Mouse (Mus musculus) limb, embryonic 14.5 days (tissue): ENCODE measurements around the gene Med15. TPM values are rescaled to one million over a fixed set of nuclear protein-coding genes. Genes with fewer than 3 reads are reported as not detected.

Source experiments
- ATAC-seq: fragments of 200-750 bp; cut with Nextera tagmentation; 2 replicates; pipeline ENCODE4 v1.8.0; 2017; ENCODE audit warnings: low read depth, moderate number of reproducible peaks, moderate TSS enrichment; ENCODE audit not compliant: low FRiP score
- DNase-seq: peaks from one replicate; pipeline ENCODE4 v3.0.0-alpha.2; 2015; ENCODE audit warnings: low spot score
- H3K27ac ChIP-seq: fragments of 300-500 bp; sonication (generic); replicated peaks from 2 replicates; pipeline ENCODE4 v1.5.1; 2014; ENCODE audit warnings: low read depth, mild to moderate bottlenecking, low read length, moderate library complexity, mixed read lengths
- H3K27me3 ChIP-seq: fragments of 300-500 bp; sonication (generic); 2 replicates; pipeline ENCODE4 v1.6.1; 2014; ENCODE audit warnings: low read length, mixed read lengths; ENCODE audit not compliant: control insufficient read depth, insufficient read depth
- H3K36me3 ChIP-seq: fragments of 300-500 bp; sonication (generic); 2 replicates; pipeline ENCODE4 v1.6.1; 2014; ENCODE audit warnings: mild to moderate bottlenecking, low read length, moderate library complexity, mixed read lengths; ENCODE audit not compliant: control insufficient read depth, insufficient read depth
- H3K4me1 ChIP-seq: fragments of 300-500 bp; sonication (generic); 2 replicates; pipeline ENCODE4 v1.6.1; 2014; ENCODE audit warnings: antibody characterized with exemption, low read length, mixed read lengths; ENCODE audit not compliant: control insufficient read depth, insufficient read depth
- H3K4me2 ChIP-seq: fragments of 300-500 bp; sonication (generic); replicated peaks from 2 replicates; pipeline ENCODE4 v1.6.1; 2014; ENCODE audit warnings: low read depth, mild to moderate bottlenecking, low read length, moderate library complexity; ENCODE audit not compliant: severe bottlenecking
- H3K4me3 ChIP-seq: fragments of 300-500 bp; sonication (generic); replicated peaks from 2 replicates; pipeline ENCODE4 v1.5.1; 2014; ENCODE audit warnings: low read length
- H3K9ac ChIP-seq: fragments of 300-500 bp; sonication (generic); 2 replicates; pipeline ENCODE4 v1.6.1; 2014; ENCODE audit warnings: mild to moderate bottlenecking, low read depth, low read length, moderate library complexity; ENCODE audit not compliant: severe bottlenecking
- H3K9me3 ChIP-seq: fragments of 300-500 bp; sonication (generic); 2 replicates; pipeline ENCODE4 v1.6.1; 2016; ENCODE audit warnings: low read length; ENCODE audit not compliant: control insufficient read depth
- POLR2A ChIP-seq: fragments of 200-500 bp; IDR thresholded peaks from 2 replicates; pipeline ENCODE4 v1.8.0; 2012; ENCODE audit warnings: inconsistent platforms, mild to moderate bottlenecking, moderate library complexity, borderline replicate concordance; ENCODE audit not compliant: insufficient read depth, insufficient read length; ENCODE audit errors: extremely low read depth
- WGBS: fragments of 180-500 bp; shearing (Covaris S2); extraction: QIAGEN DNeasy Blood & Tissue Kit; methylation state at CpG from one replicate; pipeline ENCODE4 v1.1.7; 2014; 5-methylcytosine and 5-hydroxymethylcytosine counted together
- polyA plus RNA-seq, 2 experiments: library from polyadenylated mRNA; depleted of rRNA in 1 of 2; stranded (reverse) in 1 of 2; unstranded in 1 of 2; fragments of >200 nt; fragmentation: Nextera tagmentation in 1 of 2; extraction: Ambion mirVana in 1 of 2; gene quantifications; 2 replicates each; pipeline versions ENCODE4 v1.2.1 to v1.2.3; 2012 to 2014

The Med15 gene
- polyA plus RNA-seq, 2 experiments, result 41.6 to 84.6 TPM

DNA sequence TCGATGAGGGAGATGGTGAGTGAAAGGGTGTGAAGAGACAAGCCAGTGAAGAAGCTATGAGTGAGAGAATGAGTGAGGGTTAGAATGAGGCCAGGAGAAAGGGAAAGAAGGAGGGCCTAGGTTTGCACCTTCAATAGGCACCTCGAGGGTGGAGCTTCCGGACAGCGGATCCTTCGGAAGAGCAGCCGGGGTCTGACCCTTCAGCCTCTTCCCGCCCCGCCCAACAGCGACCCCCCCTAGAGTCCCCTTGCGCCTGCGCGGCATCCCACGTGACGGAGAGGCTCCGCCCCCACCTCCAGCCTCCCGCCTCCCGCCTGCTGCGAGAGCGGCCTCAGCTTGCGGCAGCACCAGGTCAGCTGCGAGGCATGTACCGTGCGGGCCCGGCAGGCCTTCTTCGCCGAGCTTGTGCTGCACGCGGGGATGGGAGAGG lies 26.7 kb upstream of the Med15 start, which contains the start of gene Klhl22:
Klhl22 (plus strand) TSS at position 275 of the 430 bp plus-strand sequence.
- Histone ChIP-seq H3K4me2 (peak within 1 kb of the TSS; percentile 75), H3K9me3 (no peaks in the 10 kb centered on the region), H3K4me1 (peaks cover 22% of the 10 kb centered on the region), H3K4me3 (peak within 1 kb of the TSS; percentile 78), H3K9ac (peak within 1 kb of the TSS; percentile 91), H3K36me3 (peaks cover 12% of the 10 kb centered on the region), H3K27me3 (no peaks in the 10 kb centered on the region), H3K27ac (peak within 1 kb of the TSS; percentile 79)
- 3% methylated on average over 7 of the region's 28 CpGs for WGBS
- ATAC-seq, result peak; percentile 98
- DNase-seq, result peak; percentile 87
- TF ChIP-seq POLR2A, result 0 out of 2 replicates have a peak, but pooled peaks have one; percentile 73

DNA sequence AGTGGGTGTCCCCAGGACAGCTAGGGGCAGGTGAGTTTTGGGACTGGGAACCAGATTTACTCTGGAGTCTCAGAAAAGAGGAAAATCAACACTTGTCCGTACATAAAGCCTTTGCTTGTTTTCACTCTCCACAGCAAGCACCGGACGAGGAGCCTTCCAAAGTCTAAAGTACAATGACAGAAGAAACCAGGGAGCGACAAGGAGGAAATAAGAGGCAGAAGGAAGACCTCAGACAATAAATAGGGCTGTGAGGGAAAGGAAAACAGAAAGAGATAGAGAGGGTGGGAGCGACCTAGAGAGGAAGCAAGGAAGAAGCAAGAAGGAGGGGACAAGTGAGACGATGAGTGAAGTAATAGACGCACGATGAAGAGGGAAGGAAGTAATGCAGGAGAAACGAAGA lies 26.2 kb upstream of the Med15 start:
- H3K9me3 ChIP-seq, result no peaks in the 10 kb centered on the region
- DNase-seq, result no peak
- peaks cover 8% of the 10 kb centered on the region; the same call in 1 of the 2 replicates for H3K36me3 ChIP-seq
- H3K4me2 ChIP-seq, result peak overlapping the region; percentile 75
- peak overlapping the region; percentile 78 for H3K4me3 ChIP-seq
- 50% methylated on average over 9 of the region's 9 CpGs for whole genome bisulfite sequencing
- no peak for ATAC-seq
- H3K27me3 ChIP-seq, result no peaks in the 10 kb centered on the region
- no peak overlapping the region for H3K27ac ChIP-seq
- TF ChIP-seq POLR2A, result no peak
- peaks cover 19% of the 10 kb centered on the region for H3K4me1 ChIP-seq
- H3K9ac ChIP-seq, result peak overlapping the region; percentile 91

DNA sequence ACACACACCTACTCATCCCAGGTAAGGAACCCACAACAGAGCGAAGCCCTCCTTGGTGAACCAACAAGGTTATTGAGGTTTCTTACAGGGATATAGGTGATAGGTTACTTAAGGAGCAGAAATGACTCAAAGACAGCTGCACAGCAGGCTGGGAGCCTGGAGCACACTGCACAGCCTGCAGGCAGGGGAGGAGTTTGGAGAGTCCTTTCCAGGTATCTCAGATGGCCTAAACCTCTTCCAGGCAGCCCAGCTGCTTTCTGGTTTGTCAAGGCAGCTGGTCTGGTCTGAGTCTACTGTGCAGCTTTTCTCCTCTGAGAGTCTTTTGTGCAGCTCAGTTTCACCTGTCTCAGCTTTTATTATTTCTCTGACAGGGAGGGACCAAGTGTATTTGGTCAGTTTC lies 25.1 kb upstream of the Med15 start:
- Histone ChIP-seq H3K4me3 (no peak overlapping the region), H3K4me2 (no peak overlapping the region), H3K9ac (no peak overlapping the region), H3K27ac (no peak overlapping the region), H3K36me3 (peaks cover 5% of the 10 kb centered on the region; the same call in 1 of the 2 replicates), H3K9me3 (no peaks in the 10 kb centered on the region), H3K4me1 (peaks cover 19% of the 10 kb centered on the region), H3K27me3 (no peaks in the 10 kb centered on the region)
- ATAC-seq (no peak), DNase-seq (no peak)
- WGBS, result 92% methylated on average over 1 of the region's 1 CpGs
- TF ChIP-seq POLR2A, result no peak

DNA sequence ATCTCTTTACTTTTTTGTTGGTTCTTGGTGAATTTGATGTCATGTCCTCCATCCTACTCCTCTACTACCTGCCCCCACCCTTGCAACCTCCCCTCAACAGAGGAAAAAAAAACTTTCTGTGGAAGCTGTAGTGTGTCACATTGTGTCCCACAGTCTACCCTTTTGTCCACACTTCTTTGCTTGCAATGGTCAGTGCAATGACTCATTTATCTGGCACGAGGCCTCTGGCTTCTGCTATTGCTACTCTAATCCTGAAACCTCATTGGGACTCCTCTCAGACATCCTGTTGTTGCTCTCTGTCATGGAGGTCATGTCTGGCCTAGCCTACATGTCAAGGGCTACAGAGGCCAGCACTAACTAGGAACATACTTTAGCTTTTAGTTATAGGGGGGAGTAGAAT lies 21.0 kb upstream of the Med15 start:
- Histone ChIP-seq H3K36me3 (no peaks in the 10 kb centered on the region), H3K27ac (0 out of 2 replicates have a peak overlapping the region, but pooled peaks have one; percentile 39)
- WGBS, result 52% methylated on average over 1 of the region's 1 CpGs

DNA sequence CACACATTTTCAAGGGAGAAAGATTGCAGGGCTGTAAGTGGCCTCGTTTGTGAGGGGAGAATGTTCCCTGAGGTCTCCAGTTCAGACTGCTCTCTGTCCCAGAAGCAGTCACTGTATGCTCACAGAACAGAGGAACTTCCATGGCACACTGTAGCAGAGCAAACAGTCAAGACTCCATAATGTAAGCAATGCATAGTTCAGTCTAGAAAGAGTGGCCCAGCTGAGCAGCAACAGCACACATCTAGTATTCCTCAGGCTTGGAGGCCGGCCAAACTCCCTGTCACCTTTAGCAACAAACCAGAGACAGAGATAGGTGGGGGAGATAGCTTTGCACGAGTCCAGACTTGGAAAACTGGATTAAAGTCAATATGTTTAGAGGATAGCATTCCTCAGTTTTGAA lies 20.3 kb upstream of the Med15 start:
- Histone ChIP-seq H3K27me3 (no peaks in the 10 kb centered on the region), H3K9me3 (no peaks in the 10 kb centered on the region), H3K4me2 (no peak overlapping the region), H3K4me1 (no peaks in the 10 kb centered on the region), H3K36me3 (no peaks in the 10 kb centered on the region), H3K9ac (no peak overlapping the region), H3K27ac (0 out of 2 replicates have a peak overlapping the region, but pooled peaks have one; percentile 52), H3K4me3 (no peak overlapping the region)
- ATAC-seq (no peak), DNase-seq (peak; percentile 69)
- TF ChIP-seq POLR2A, result no peak
- WGBS, result 14% methylated on average over 3 of the region's 3 CpGs

More for the DNA sequence above, 21.0 kb upstream of the Med15 start:
- Histone ChIP-seq H3K9me3 (no peaks in the 10 kb centered on the region), H3K4me3 (no peak overlapping the region), H3K9ac (no peak overlapping the region), H3K27me3 (no peaks in the 10 kb centered on the region), H3K4me1 (no peaks in the 10 kb centered on the region), H3K4me2 (no peak overlapping the region)
- DNase-seq (no peak), ATAC-seq (no peak)
- no peak for TF ChIP-seq POLR2A
